Mouse (Mus musculus): ENCODE measurements around the gene Plch1.

- TF ChIP-seq CTCF (IDR thresholded peaks at IDR 0.05) (no peak), EP300 (IDR thresholded peaks at IDR 0.05; ENCODE audit: insufficient read depth, low read depth, low read length) (no peak)
Measured at GRCm38 (mm10) chr3:63760821-63761220, 138.5 kb downstream of the Plch1 start.

Measured in heart, adult 2 months (tissue).